Mouse (Mus musculus): ENCODE data around the gene Prg2.

- TF ChIP-seq CTCF (IDR thresholded peaks at IDR 0.05; ENCODE audit: low read depth, low read length), result no peak
- TF ChIP-seq POLR2A (IDR thresholded peaks at IDR 0.05; ENCODE audit: borderline replicate concordance, low read depth, low read length), result no peak
Observed at GRCm38 (mm10) chr2:85014588-85014982, 34.3 kb downstream of the Prg2 start.

All from bone marrow macrophage, adult 2 months (primary cell).